8 mouse cellular contexts compared by ENCODE assay signal in genomic region chr5:118027698-118028190, GRCm38 (mm10). TPM values are rescaled to one million over a fixed set of nuclear protein-coding genes. Genes with fewer than 3 reads are reported as not detected.
A peak's percentile ranks its signal among the peaks of the same experiment; 100 is the strongest.
DNase-seq lines count a peak whose midpoint lies in the region; ATAC-seq and TF ChIP-seq lines count a peak whose summit lies in the region.

Gene Tesc (plus strand): TSS chr5:118027743.

- H3K36me3 ChIP-seq in kidney, postnatal 0 days (ENCODE audit: insufficient read depth, low read length) = no peaks in the 10 kb centered on the region
- H3K36me3 ChIP-seq in embryonic facial prominence, embryonic 15.5 days = no peaks in the 10 kb centered on the region
- no peaks in the 10 kb centered on the region for H3K36me3 ChIP-seq in hindbrain, embryonic 14.5 days (replicated peaks; ENCODE audit: control insufficient read depth, insufficient read depth)
- H3K36me3 ChIP-seq in liver, embryonic 13.5 days = no peaks in the 10 kb centered on the region
- no peaks in the 10 kb centered on the region for H3K36me3 ChIP-seq in small intestine, adult 2 months (ENCODE audit: control insufficient read depth, insufficient read depth, low read length)

- TF ChIP-seq CTCF in kidney, postnatal 0 days (IDR thresholded peaks at IDR 0.05; ENCODE audit: low read depth) = no peak
- no peak for TF ChIP-seq CTCF in small intestine, adult 2 months (IDR thresholded peaks at IDR 0.05; ENCODE audit: extremely low read depth, insufficient read length, insufficient replicate concordance, low read depth, low read length)

- H3K4me2 ChIP-seq in kidney, postnatal 0 days (ENCODE audit: low read length) = peak within 1 kb of the TSS; percentile 96
- peak within 1 kb of the TSS; percentile 100 for H3K4me2 ChIP-seq in embryonic facial prominence, embryonic 15.5 days (replicated peaks)
- peak within 1 kb of the TSS; percentile 86 for H3K4me2 ChIP-seq in hindbrain, embryonic 14.5 days (replicated peaks)
- peak within 1 kb of the TSS; percentile 71 for H3K4me2 ChIP-seq in liver, embryonic 13.5 days

- peak within 1 kb of the TSS; percentile 52; the same call in 1 of the 2 replicates for H3K9ac ChIP-seq in kidney, postnatal 0 days (ENCODE audit: low read depth, low read length)
- H3K9ac ChIP-seq in embryonic facial prominence, embryonic 15.5 days = peak within 1 kb of the TSS; percentile 19
- peak within 1 kb of the TSS; percentile 62 for H3K9ac ChIP-seq in hindbrain, embryonic 14.5 days
- no peak within 1 kb of the TSS for H3K9ac ChIP-seq in liver, embryonic 13.5 days

- no peak for TF ChIP-seq POLR2A in small intestine, adult 2 months (IDR thresholded peaks at IDR 0.05; ENCODE audit: low read depth, low read length)

- H3K4me3 ChIP-seq in kidney, postnatal 0 days (replicated peaks; ENCODE audit: low read depth, low read length) = peak within 1 kb of the TSS; percentile 55
- peak within 1 kb of the TSS; percentile 56 for H3K4me3 ChIP-seq in embryonic facial prominence, embryonic 15.5 days (replicated peaks)
- H3K4me3 ChIP-seq in hindbrain, embryonic 14.5 days (replicated peaks; ENCODE audit: low read length) = peak within 1 kb of the TSS; percentile 54
- H3K4me3 ChIP-seq in liver, embryonic 13.5 days (replicated peaks) = peak within 1 kb of the TSS; percentile 56
- H3K4me3 ChIP-seq in small intestine, adult 2 months (ENCODE audit: low read depth, low read length) = peak within 1 kb of the TSS; percentile 63

- peaks cover 43% of the 10 kb centered on the region for H3K27me3 ChIP-seq in kidney, postnatal 0 days (ENCODE audit: insufficient read depth, low read length)
- H3K27me3 ChIP-seq in embryonic facial prominence, embryonic 15.5 days = peaks cover 58% of the 10 kb centered on the region
- H3K27me3 ChIP-seq in hindbrain, embryonic 14.5 days (ENCODE audit: control insufficient read depth, insufficient read depth, low read length) = peaks cover 57% of the 10 kb centered on the region
- peaks cover 66% of the 10 kb centered on the region for H3K27me3 ChIP-seq in liver, embryonic 13.5 days
- H3K27me3 ChIP-seq in small intestine, adult 2 months (ENCODE audit: control insufficient read depth, insufficient read depth, low read length) = peaks cover 31% of the 10 kb centered on the region

- under 1% methylated on average over 60 of the region's 63 CpGs for WGBS in kidney, postnatal 0 days
- WGBS in embryonic facial prominence, embryonic 15.5 days = under 1% methylated on average over 34 of the region's 63 CpGs
- WGBS in hindbrain, embryonic 14.5 days = under 1% methylated on average over 60 of the region's 63 CpGs
- WGBS in liver, embryonic 13.5 days (ENCODE audit: insufficient replicate concordance) = under 1% methylated on average over 62 of the region's 63 CpGs
- 1% methylated on average over 63 of the region's 63 CpGs for WGBS in small intestine, adult 2 months

- no peak within 1 kb of the TSS for H3K27ac ChIP-seq in kidney, postnatal 0 days
- no peak within 1 kb of the TSS for H3K27ac ChIP-seq in embryonic facial prominence, embryonic 15.5 days (replicated peaks)
- no peak within 1 kb of the TSS for H3K27ac ChIP-seq in hindbrain, embryonic 14.5 days
- no peak within 1 kb of the TSS for H3K27ac ChIP-seq in liver, embryonic 13.5 days
- no peak within 1 kb of the TSS for H3K27ac ChIP-seq in small intestine, adult 2 months (ENCODE audit: insufficient read depth, low read depth, low read length)

- no peaks in the 10 kb centered on the region for H3K9me3 ChIP-seq in kidney, postnatal 0 days (replicated peaks; ENCODE audit: low read length)
- no peaks in the 10 kb centered on the region for H3K9me3 ChIP-seq in embryonic facial prominence, embryonic 15.5 days (replicated peaks)
- H3K9me3 ChIP-seq in hindbrain, embryonic 14.5 days (ENCODE audit: control insufficient read depth, low read length) = no peaks in the 10 kb centered on the region
- no peaks in the 10 kb centered on the region for H3K9me3 ChIP-seq in liver, embryonic 13.5 days (replicated peaks)

- 0 out of 2 replicates have a peak, but pooled peaks have one; percentile 6 for ATAC-seq in kidney, postnatal 0 days (replicated peaks; ENCODE audit: low FRiP score, low read depth)
- ATAC-seq in activated CD4-positive, CD25-positive, alpha-beta regulatory T cell, adult 4 months = peak; percentile 12
- ATAC-seq in embryonic facial prominence, embryonic 15.5 days (ENCODE audit: insufficient number of reproducible peaks, low FRiP score, low TSS enrichment, low read depth) = no peak
- ATAC-seq in hindbrain, embryonic 14.5 days (ENCODE audit: low FRiP score) = no peak
- no peak for ATAC-seq in liver, embryonic 13.5 days (ENCODE audit: low read depth)

- H3K4me1 ChIP-seq in kidney, postnatal 0 days (replicated peaks; ENCODE audit: insufficient read depth, low read length) = peaks cover 19% of the 10 kb centered on the region; the same call in 1 of the 2 replicates
- H3K4me1 ChIP-seq in embryonic facial prominence, embryonic 15.5 days = peaks cover 33% of the 10 kb centered on the region
- peaks cover 28% of the 10 kb centered on the region for H3K4me1 ChIP-seq in hindbrain, embryonic 14.5 days (replicated peaks; ENCODE audit: control insufficient read depth, insufficient read depth, low read length)
- peaks cover 22% of the 10 kb centered on the region for H3K4me1 ChIP-seq in liver, embryonic 13.5 days (replicated peaks)
- peaks cover 23% of the 10 kb centered on the region for H3K4me1 ChIP-seq in small intestine, adult 2 months (ENCODE audit: control insufficient read depth, insufficient read depth, insufficient read length, low read length)

- no peak for DNase-seq in kidney, postnatal 0 days (ENCODE audit: low spot score)
- no peak for DNase-seq in kidney, adult 11 months
- no peak for DNase-seq in hindbrain, embryonic 14.5 days (ENCODE audit: low spot score)
- no peak for DNase-seq in liver, embryonic 13.5 days
- DNase-seq in urinary bladder, postnatal 10 days (ENCODE audit: low spot score) = no peak

RNA-seq across cellular contexts. Expression of gene Tesc, which starts in this region (rescaled TPM):
- 28.3 and 29.4 TPM in 2 replicates for polyA plus RNA-seq in kidney, postnatal 0 days (2015; fragmentation: Nextera tagmentation; extraction: Ambion mirVana)
- 1 to 10 TPM; 6.5 to 7.7 TPM for polyA plus RNA-seq in activated CD4-positive, CD25-positive, alpha-beta regulatory T cell, adult 4 months (2017; shearing (Covaris generic))
- 30.2 and 38.2 TPM in 2 replicates for polyA plus RNA-seq in embryonic facial prominence, embryonic 15.5 days (2015; fragmentation: Nextera tagmentation; extraction: Ambion mirVana)
- polyA plus RNA-seq in hindbrain, embryonic 14.5 days (2014; fragmentation: Nextera tagmentation; extraction: Ambion mirVana) = 4.3 and 4.9 TPM in 2 replicates
- 1.5 and 1.8 TPM in 2 replicates for polyA plus RNA-seq in liver, embryonic 13.5 days (2015; fragmentation: Nextera tagmentation; extraction: Ambion mirVana)
- 9.8 and 25.5 TPM in 2 replicates for polyA plus RNA-seq in small intestine, adult 2 months (2012; rRNA removed)

Comparison
In these comparisons a context has a peak if more than half of its experiments do, and no peak if none do; other contexts are left out.
1. ATAC-seq: peak in kidney, postnatal 0 days (single experiment) and activated CD4-positive, CD25-positive, alpha-beta regulatory T cell, adult 4 months (single experiment); none in embryonic facial prominence, embryonic 15.5 days (single experiment), hindbrain, embryonic 14.5 days (single experiment) and liver, embryonic 13.5 days (single experiment).
2. Peak in every context shown above with its lines, with median percentiles within 50 percentile points of each other: H3K4me2 ChIP-seq and H3K4me3 ChIP-seq.